Mouse (Mus musculus) small intestine, adult 2 months (tissue): ENCODE data around the gene Krtap10-4.

Source experiments
- CTCF ChIP-seq: fragments of 200-500 bp; IDR thresholded peaks from 2 replicates; pipeline ENCODE4 v1.5.1; 2012; ENCODE audit warnings: low read depth, mild to moderate bottlenecking, control low read depth, inconsistent platforms, low read length, moderate library complexity, mixed read lengths; ENCODE audit not compliant: insufficient replicate concordance, insufficient read length; ENCODE audit errors: extremely low read depth
- POLR2A ChIP-seq: fragments of 200-500 bp; IDR thresholded peaks from 2 replicates; pipeline ENCODE4 v1.6.1; 2012; ENCODE audit warnings: low read depth, mild to moderate bottlenecking, control low read depth, inconsistent platforms, low read length, moderate library complexity

DNA sequence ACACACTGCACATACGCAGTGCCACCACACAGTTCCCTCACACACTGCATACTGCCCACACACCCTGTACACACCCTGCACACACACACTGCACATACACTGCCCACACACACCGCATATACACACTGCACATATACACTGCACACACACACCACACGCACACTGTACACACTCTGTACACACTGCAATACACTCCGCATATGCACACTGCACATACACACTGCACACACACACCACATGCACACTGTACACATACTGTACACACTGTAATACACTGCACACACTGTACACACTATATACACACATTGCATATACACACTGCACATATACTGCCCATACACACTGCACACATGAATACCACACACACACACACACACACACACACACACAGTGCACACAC lies 8.4 kb downstream of the Krtap10-4 start:
- TF ChIP-seq POLR2A (no peak), CTCF (no peak)
